Mouse (Mus musculus) stomach, embryonic 14.5 days (tissue): Measurements from ENCODE around the gene Angptl2. TPM values are rescaled to one million over a fixed set of nuclear protein-coding genes. Genes with fewer than 3 reads are reported as not detected.
A peak's percentile ranks its signal among the peaks of the same experiment; 100 is the strongest.

Source experiments
- ATAC-seq: fragments of 200-750 bp; cut with Nextera tagmentation; 2 replicates; pipeline ENCODE4 v1.8.0; 2017; ENCODE audit warnings: low read depth, moderate TSS enrichment; ENCODE audit not compliant: insufficient number of reproducible peaks, insufficient read depth, low FRiP score
- H3K27ac ChIP-seq: fragments of 300-500 bp; sonication (generic); 2 replicates; pipeline ENCODE4 v1.5.1; 2014; ENCODE audit warnings: mild to moderate bottlenecking, low read length, moderate library complexity, mixed read lengths
- H3K27me3 ChIP-seq: fragments of 300-500 bp; sonication (generic); 2 replicates; pipeline ENCODE4 v1.6.1; 2014; ENCODE audit warnings: low read length, control low read depth, mixed read lengths; ENCODE audit not compliant: control insufficient read depth, insufficient read depth
- H3K36me3 ChIP-seq: fragments of 300-500 bp; sonication (generic); 2 replicates; pipeline ENCODE4 v1.6.1; 2014; ENCODE audit warnings: mild to moderate bottlenecking, control low read depth, low read length, moderate library complexity, mixed read lengths; ENCODE audit not compliant: control insufficient read depth, insufficient read depth
- H3K4me1 ChIP-seq: fragments of 300-500 bp; sonication (generic); 2 replicates; pipeline ENCODE4 v1.6.1; 2014; ENCODE audit warnings: low read length, control low read depth, mixed read lengths; ENCODE audit not compliant: control insufficient read depth, insufficient read depth
- H3K4me2 ChIP-seq: fragments of 300-500 bp; sonication (generic); replicated peaks from 2 replicates; pipeline ENCODE4 v1.6.1; 2014; ENCODE audit warnings: low read depth, low read length, control low read depth
- H3K4me3 ChIP-seq: fragments of 300-500 bp; sonication (generic); 2 replicates; pipeline ENCODE4 v1.5.1; 2014; ENCODE audit warnings: low read depth, low read length, control low read depth
- H3K9ac ChIP-seq: fragments of 300-500 bp; sonication (generic); replicated peaks from 2 replicates; pipeline ENCODE4 v1.6.1; 2014; ENCODE audit warnings: low read depth, mild to moderate bottlenecking, control low read depth, low read length, moderate library complexity, mixed read lengths
- H3K9me3 ChIP-seq: fragments of 300-500 bp; sonication (generic); 2 replicates; pipeline ENCODE4 v1.6.1; 2016; ENCODE audit warnings: low read depth, low read length, control low read depth; ENCODE audit not compliant: control insufficient read depth
- WGBS: fragments of 180-500 bp; shearing (Covaris S2); extraction: QIAGEN DNeasy Blood & Tissue Kit; methylation state at CpG from one replicate; pipeline ENCODE4 v1.1.7; 2014; 5-methylcytosine and 5-hydroxymethylcytosine counted together
- polyA plus RNA-seq: library from polyadenylated mRNA; unstranded; fragments of >200 nt; fragmentation: Nextera tagmentation; extraction: Ambion mirVana; gene quantifications from 2 replicates; pipeline ENCODE4 v1.2.1, GENCODE M21; 2014

Gene Angptl2
- polyA plus RNA-seq, 1 experiment from 2014 or later = 39.7 TPM

DNA sequence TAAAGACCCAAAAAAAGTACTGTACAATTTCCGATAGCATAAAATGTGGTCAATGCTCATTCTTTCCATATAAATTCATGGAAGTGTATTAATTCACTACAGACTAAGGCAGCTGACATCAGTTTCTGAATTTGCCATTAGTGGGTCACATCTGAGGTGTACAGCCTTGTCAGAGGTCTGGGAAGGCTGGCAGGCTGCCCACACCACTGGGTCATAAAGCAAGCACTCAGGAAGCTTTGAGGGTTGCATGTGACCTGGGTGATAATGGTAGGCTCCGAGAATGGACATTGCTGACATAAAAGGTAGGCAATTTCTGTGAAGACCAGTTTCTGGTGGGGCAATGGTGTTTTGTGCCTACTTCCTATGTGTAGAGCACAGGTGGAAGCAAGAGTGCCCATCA lies 28.0 kb upstream of the Angptl2 start:
- ATAC-seq = no peak
- no peak overlapping the region for H3K4me3 ChIP-seq
- no peaks in the 10 kb centered on the region for H3K4me1 ChIP-seq
- no peaks in the 10 kb centered on the region for H3K36me3 ChIP-seq
- no peak overlapping the region for H3K9ac ChIP-seq
- 78% methylated on average over 2 of the region's 2 CpGs for whole genome bisulfite sequencing
- H3K4me2 ChIP-seq = no peak overlapping the region
- H3K27me3 ChIP-seq = no peaks in the 10 kb centered on the region
- no peak overlapping the region for H3K27ac ChIP-seq
- no peaks in the 10 kb centered on the region for H3K9me3 ChIP-seq

DNA sequence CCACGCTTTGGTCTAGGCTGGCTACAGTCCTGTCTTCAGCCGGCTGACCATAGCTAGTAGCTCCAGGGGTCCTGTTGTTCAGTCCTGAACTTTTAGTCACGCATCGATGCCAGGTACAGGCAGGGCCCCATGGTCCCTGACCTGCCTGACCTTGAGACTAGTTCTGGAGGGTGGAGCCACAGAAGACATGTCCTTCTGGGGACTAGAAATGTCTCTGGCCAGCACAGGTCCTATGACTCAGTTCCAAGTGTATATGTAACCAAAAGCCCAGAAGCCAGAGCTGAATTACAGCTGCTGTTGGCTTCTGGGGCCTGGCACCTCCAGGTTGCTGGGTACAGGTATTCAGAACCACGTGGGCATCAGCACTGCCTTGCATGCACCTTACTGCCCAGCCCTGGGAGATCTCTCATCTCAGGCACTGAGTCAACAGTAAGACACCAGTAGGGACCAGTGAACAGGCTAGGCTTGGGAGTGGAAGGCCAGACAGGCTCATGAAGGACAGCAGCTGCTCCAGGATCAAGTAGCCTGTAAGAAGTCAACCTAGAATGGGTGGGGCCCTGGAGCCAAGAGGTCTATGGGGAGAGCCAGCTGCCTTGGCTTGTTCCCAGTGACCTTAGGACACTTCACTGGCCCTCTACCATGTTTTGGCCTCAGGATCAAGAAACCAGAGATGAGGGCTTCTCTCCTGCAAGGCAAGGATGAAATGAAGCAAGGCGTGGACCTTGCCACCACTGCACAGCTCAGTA lies 26.8 kb upstream of the Angptl2 start:
- H3K9me3 ChIP-seq = no peaks in the 10 kb centered on the region
- H3K4me1 ChIP-seq = 0 out of 2 replicates have a peak, but pooled peaks cover 2% of the 10 kb centered on the region
- 82% methylated on average over 6 of the region's 6 CpGs for WGBS
- H3K27ac ChIP-seq = no peak overlapping the region
- no peaks in the 10 kb centered on the region for H3K27me3 ChIP-seq
- H3K4me2 ChIP-seq = no peak overlapping the region
- no peak overlapping the region for H3K4me3 ChIP-seq
- no peak for ATAC-seq
- H3K9ac ChIP-seq = no peak overlapping the region
- H3K36me3 ChIP-seq = no peaks in the 10 kb centered on the region

DNA sequence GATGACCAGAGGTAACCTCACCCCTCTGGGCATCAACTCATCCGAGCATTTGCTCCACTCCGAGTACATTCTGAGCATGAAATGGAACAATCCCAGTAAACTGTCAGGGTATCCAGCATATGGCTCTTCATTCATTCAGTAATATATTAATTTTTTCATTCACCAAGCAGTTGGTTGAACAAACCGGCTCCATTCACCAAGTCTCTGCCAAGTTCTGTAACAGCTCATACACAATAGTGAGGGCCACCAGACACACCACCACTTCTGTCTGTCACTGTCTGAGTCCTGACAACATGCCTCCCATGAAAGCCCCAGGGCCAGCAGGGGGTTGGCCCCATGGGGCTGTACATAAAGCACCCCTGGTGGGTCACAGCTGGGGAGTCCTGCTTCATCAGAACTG lies 25.9 kb upstream of the Angptl2 start:
- Histone ChIP-seq H3K27me3 (no peaks in the 10 kb centered on the region), H3K4me3 (no peak overlapping the region), H3K4me2 (no peak overlapping the region), H3K9me3 (no peaks in the 10 kb centered on the region), H3K27ac (no peak overlapping the region), H3K36me3 (no peaks in the 10 kb centered on the region), H3K4me1 (0 out of 2 replicates have a peak, but pooled peaks cover 2% of the 10 kb centered on the region), H3K9ac (no peak overlapping the region)
- WGBS = 87% methylated on average over 3 of the region's 3 CpGs
- ATAC-seq = no peak

DNA sequence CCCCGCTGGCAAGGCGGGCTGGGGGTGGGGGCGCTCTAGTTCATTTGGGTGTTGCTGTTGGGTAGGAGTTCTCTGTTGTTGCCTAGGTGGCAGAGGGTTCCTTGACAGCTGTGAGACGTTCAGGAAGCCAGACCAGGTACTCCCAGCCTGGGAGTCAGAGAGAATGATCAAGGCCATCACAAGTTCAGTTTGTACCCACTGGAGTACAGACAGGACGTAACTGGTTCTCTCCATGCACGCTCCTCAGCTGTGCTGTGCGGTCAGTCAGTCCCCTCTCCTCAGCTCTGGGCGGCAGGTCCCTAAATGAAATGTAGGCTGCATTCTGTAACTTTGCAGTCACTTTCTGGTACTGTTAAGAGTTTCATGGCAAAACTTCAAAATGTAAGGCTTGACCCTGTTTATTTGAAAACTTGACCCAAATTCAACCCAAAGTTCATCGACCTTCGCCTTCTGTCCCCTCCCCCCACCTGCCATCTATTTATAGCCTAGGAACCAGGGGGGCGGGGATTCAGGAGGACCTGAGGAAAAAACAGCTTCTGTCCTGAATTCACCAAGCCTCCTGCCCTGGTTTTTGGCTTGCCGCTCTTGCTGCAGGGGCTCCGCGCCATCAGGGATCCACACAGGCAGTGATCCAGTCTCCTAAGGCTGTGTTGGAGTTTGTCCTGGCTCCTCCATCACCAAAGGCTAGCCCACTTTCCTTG lies 15.4 kb upstream of the Angptl2 start:
- ATAC-seq = no peak
- H3K9ac ChIP-seq = no peak overlapping the region
- H3K27ac ChIP-seq = no peak overlapping the region
- no peak overlapping the region for H3K4me2 ChIP-seq
- H3K36me3 ChIP-seq = no peaks in the 10 kb centered on the region
- H3K27me3 ChIP-seq = no peaks in the 10 kb centered on the region
- H3K4me1 ChIP-seq = no peaks in the 10 kb centered on the region; the same call in 1 of the 2 replicates
- 69% methylated on average over 14 of the region's 14 CpGs for WGBS
- no peak overlapping the region for H3K4me3 ChIP-seq
- H3K9me3 ChIP-seq = no peaks in the 10 kb centered on the region

DNA sequence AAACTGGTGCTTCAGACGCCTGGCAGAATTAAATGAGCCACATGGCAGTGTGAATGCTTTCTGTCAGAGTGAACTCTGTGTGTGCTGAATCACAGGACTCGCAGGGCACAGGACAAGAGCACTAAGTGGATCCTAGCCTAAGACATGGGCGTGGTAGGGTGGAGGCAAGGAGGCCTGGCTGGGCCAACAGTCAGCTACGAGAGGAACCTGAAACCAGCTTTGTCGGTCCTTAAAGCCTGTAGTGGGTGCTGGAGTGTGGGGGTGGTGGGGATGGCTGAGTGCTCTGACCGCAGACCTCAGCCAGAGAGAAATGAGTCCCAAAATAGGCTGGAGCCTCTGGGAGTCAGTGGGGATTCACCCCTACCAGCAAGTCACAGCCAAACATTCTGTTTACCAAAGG lies 12.6 kb upstream of the Angptl2 start:
- Histone ChIP-seq H3K27ac (no peak overlapping the region), H3K4me3 (no peak overlapping the region), H3K27me3 (no peaks in the 10 kb centered on the region), H3K36me3 (no peaks in the 10 kb centered on the region), H3K4me1 (peaks cover 14% of the 10 kb centered on the region), H3K4me2 (no peak overlapping the region), H3K9me3 (no peaks in the 10 kb centered on the region), H3K9ac (no peak overlapping the region)
- no peak for ATAC-seq
- WGBS = 40% methylated on average over 6 of the region's 6 CpGs

DNA sequence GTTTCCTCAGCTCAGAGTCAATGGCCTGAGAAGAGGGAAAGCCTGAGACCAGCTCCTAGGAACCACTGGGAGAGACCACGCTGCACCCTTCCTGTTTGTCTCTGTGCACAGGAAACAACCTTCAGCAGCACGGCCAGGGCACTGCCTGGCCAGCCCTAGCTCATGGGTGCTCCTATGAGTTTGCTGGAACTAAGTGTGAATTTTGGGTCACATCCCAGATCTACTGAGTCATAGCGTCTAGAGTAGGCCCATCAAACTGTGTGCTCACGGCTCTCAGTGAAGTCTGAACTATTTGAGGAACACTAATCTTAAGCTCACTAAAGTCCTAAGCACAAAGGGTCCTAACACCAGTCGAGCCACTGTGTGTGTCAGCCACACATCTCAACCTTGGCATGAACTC lies 10.9 kb upstream of the Angptl2 start:
- Histone ChIP-seq H3K4me3 (no peak overlapping the region), H3K27ac (no peak overlapping the region), H3K9ac (no peak overlapping the region), H3K36me3 (no peaks in the 10 kb centered on the region), H3K4me1 (peaks cover 14% of the 10 kb centered on the region), H3K9me3 (no peaks in the 10 kb centered on the region), H3K4me2 (no peak overlapping the region), H3K27me3 (no peaks in the 10 kb centered on the region)
- ATAC-seq = no peak
- 79% methylated on average over 5 of the region's 5 CpGs for WGBS

DNA sequence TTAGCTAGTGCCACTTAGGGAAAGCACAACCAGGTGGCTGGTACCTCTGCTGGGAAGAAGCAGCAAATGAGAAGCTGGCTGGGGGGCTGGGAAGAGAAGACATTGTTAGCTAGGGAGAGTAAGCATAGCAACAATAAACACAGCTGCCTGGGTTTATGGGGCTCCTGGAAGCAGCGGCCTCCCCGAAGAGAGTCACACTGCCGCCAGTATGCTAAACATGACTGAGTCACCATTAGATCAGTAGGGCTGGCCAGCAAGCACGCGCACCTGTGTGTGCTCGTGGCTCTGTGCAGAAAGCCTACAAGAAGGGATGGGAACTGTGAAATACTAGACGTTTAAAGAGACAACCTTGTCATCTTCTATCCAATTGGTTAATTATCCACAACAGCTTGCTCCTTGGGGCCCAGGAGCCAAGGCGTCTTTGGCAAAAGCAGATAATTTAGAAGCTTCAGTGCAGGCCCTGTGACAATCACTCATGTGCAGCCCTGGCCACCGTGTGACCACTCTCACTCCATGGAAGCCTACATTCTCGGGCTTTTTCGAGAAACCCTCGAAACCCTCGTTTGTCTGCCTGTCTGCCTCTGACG lies 9.8 kb upstream of the Angptl2 start:
- no peak overlapping the region for H3K9ac ChIP-seq
- H3K4me3 ChIP-seq = no peak overlapping the region
- 34% methylated on average over 14 of the region's 14 CpGs for WGBS
- H3K27me3 ChIP-seq = no peaks in the 10 kb centered on the region
- 0 out of 2 replicates have a peak, but pooled peaks have one; percentile 20 for ATAC-seq
- no peak overlapping the region for H3K4me2 ChIP-seq
- H3K9me3 ChIP-seq = no peaks in the 10 kb centered on the region
- H3K27ac ChIP-seq = no peak overlapping the region
- H3K4me1 ChIP-seq = peaks cover 17% of the 10 kb centered on the region
- H3K36me3 ChIP-seq = no peaks in the 10 kb centered on the region

DNA sequence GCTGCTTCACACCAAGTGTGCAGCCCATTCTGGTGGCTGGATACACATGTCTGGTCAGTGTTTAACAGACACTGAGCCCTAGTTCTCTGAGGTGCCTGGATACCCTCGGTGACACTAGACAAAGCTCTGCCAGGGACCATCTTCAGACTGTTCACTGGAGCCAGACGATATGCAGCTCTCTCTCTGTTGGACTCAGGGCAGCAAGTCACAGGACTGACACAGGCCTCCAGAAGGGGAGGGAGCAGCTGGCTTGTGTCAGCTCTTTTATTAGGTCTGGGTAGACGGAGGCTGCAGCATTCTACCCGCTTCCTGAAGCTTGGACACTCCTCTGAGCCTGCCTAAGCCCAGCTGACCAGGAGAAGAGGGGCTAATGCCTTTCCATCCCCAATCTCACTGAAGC lies 8.8 kb upstream of the Angptl2 start:
- Histone ChIP-seq H3K4me2 (no peak overlapping the region), H3K27me3 (no peaks in the 10 kb centered on the region), H3K36me3 (no peaks in the 10 kb centered on the region), H3K9me3 (no peaks in the 10 kb centered on the region), H3K4me1 (peaks cover 17% of the 10 kb centered on the region), H3K27ac (peak overlapping the region; percentile 39; the same call in 1 of the 2 replicates), H3K9ac (no peak overlapping the region), H3K4me3 (no peak overlapping the region)
- ATAC-seq = no peak
- 30% methylated on average over 4 of the region's 4 CpGs for WGBS
